Mouse (Mus musculus): ENCODE results near the gene Tnr. TPM values are rescaled to one million over a fixed set of nuclear protein-coding genes. Genes with fewer than 3 reads are reported as not detected.

The Tnr gene
- total and polyA plus RNA-seq, 3 experiments = not detected

DNA sequence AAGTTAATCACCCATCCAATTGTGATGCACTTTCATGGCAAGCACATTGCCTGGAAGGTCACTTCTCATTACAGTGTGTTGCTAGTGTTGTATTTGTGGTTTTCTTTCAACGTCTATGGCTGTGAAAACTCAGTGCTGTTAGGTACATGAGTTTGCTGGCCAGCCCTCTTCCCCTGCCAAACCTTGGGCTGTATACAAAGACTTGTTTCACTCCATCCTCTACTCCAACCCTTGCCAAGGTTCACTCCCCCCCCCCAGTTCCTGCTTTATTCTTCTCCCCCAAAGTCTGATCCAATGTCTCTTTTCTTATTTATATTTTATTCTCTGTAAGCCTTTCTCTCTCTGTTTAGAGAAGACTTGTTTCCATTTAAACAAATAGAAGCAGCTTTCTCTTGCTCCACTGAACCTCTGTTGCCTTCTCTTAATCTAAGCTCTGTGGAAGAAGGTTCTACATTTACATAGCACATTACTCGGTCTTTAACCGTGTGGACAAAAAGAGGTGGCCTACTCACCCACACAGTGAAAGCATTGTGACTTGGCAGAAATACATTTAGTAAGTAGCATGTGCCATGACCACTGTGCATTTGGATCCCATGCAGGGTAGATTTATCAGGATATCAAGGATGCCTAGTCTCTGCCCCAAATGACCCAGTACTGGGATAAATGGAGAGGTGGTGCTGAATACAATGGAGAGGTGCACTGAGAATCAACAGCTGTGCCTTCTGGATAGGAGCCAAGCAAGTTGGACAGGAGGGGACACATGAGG lies 217.9 kb downstream of the Tnr start:
- DNase-seq (ENCODE audit: extremely low read depth) = no peak
- Histone ChIP-seq H3K27me3 (replicated peaks) (peaks cover 47% of the 10 kb centered on the region), H3K9ac (ENCODE audit: insufficient read depth, low read depth) (no peak overlapping the region), H3K9me3 (replicated peaks; ENCODE audit: low read length) (no peaks in the 10 kb centered on the region), H3K27ac (ENCODE audit: insufficient read depth, low read depth) (no peak overlapping the region), H3K4me3 (replicated peaks in 1 of 3; ENCODE audit: low read depth in 2 of 3, low read length in 2 of 3, poor library complexity in 1 of 3) (no peak overlapping the region), H3K4me1 (ENCODE audit: control insufficient read depth in 1 of 2, insufficient read depth in 2 of 2) (no peaks in the 10 kb centered on the region), H3K4me2 (ENCODE audit: insufficient read depth, low read depth, poor library complexity, severe bottlenecking) (no peak overlapping the region), H3K79me2 (replicated peaks; ENCODE audit: control insufficient read depth, extremely low read depth, insufficient read depth, poor library complexity, severe bottlenecking) (no peaks in the 10 kb centered on the region), H3K36me3 (replicated peaks in 1 of 2; ENCODE audit: control insufficient read depth in 1 of 2, insufficient read depth in 1 of 2, low read length in 1 of 2) (no peaks in the 10 kb centered on the region)
- TF ChIP-seq GABPA (IDR thresholded peaks at IDR 0.05; ENCODE audit: insufficient replicate concordance, low read depth, low read length) (no peak), TBP (conservative IDR thresholded peaks at IDR 0.05; ENCODE audit: low read depth, low read length) (no peak), E2F4 (IDR thresholded peaks at IDR 0.05; ENCODE audit: insufficient replicate concordance, low read depth, low read length) (no peak), CHD1 (IDR thresholded peaks at IDR 0.05; ENCODE audit: low read depth, low read length) (no peak), TCF12 (IDR thresholded peaks at IDR 0.05; ENCODE audit: low read depth, low read length) (no peak), KAT2A (IDR thresholded peaks at IDR 0.05; ENCODE audit: insufficient replicate concordance, low read length) (no peak), CTCF (conservative IDR thresholded peaks at IDR 0.05 in 1 of 2, IDR thresholded peaks at IDR 0.05 in 1 of 2; ENCODE audit: low read depth in 2 of 2, low read length in 2 of 2) (no peak), PAX5 (IDR thresholded peaks at IDR 0.05; ENCODE audit: low read length) (no peak), MXI1 (IDR thresholded peaks at IDR 0.05; ENCODE audit: low read depth, low read length) (no peak), ZMIZ1 (IDR thresholded peaks at IDR 0.05; ENCODE audit: low read depth, low read length) (no peak), NRF1 (IDR thresholded peaks at IDR 0.05; ENCODE audit: low read depth, low read length) (no peak), JUND (conservative IDR thresholded peaks at IDR 0.05; ENCODE audit: low read depth, low read length) (no peak), IRF4 (IDR thresholded peaks at IDR 0.05; ENCODE audit: low read depth, low read length) (no peak), SIN3A (IDR thresholded peaks at IDR 0.05; ENCODE audit: low read length) (no peak), JUN (IDR thresholded peaks at IDR 0.05; ENCODE audit: insufficient read depth, low read depth, low read length) (no peak), BHLHE40 (IDR thresholded peaks at IDR 0.05; ENCODE audit: low read depth, low read length) (no peak), MAFK (IDR thresholded peaks at IDR 0.05; ENCODE audit: insufficient replicate concordance, low read length) (no peak), MEF2A (IDR thresholded peaks at IDR 0.05; ENCODE audit: borderline replicate concordance, low read depth, low read length) (no peak), ZKSCAN1 (IDR thresholded peaks at IDR 0.05; ENCODE audit: borderline replicate concordance, low read depth, low read length) (no peak)
- dilution Hi-C loops (cut with MboI; ENCODE audit: extremely low pct_ligation_motif_present, extremely low pct_unique_long_range_greater_than_20kb, low sequenced_read_pairs) = no loop called here
- in situ Hi-C loops (cut with MboI; ENCODE audit: low pct_ligation_motif_present, low pct_unique_long_range_greater_than_20kb, low sequenced_read_pairs) = no loop called here

DNA sequence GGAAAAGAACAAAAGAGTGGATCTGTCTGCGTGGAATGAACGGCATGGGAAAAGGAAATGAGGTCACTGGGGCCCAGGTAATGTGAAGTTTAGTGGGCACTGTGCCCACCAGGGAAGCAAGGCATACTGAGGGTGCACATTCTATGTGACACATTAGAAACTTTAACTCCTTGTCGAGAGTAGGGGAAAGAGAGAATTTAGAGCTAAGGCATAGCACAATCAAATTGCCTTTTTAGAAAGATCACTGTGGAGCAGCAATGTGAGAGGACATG lies 218.4 kb downstream of the Tnr start:
- Histone ChIP-seq H3K36me3 (replicated peaks in 1 of 2; ENCODE audit: control insufficient read depth in 1 of 2, insufficient read depth in 1 of 2, low read length in 1 of 2) (no peaks in the 10 kb centered on the region), H3K4me3 (replicated peaks in 1 of 3; ENCODE audit: low read depth in 2 of 3, low read length in 2 of 3, poor library complexity in 1 of 3) (no peak overlapping the region), H3K4me1 (ENCODE audit: control insufficient read depth in 1 of 2, insufficient read depth in 2 of 2) (no peaks in the 10 kb centered on the region), H3K9ac (ENCODE audit: insufficient read depth, low read depth) (no peak overlapping the region), H3K79me2 (replicated peaks; ENCODE audit: control insufficient read depth, extremely low read depth, insufficient read depth, poor library complexity, severe bottlenecking) (no peaks in the 10 kb centered on the region), H3K9me3 (replicated peaks; ENCODE audit: low read length) (no peaks in the 10 kb centered on the region), H3K27me3 (replicated peaks) (peaks cover 46% of the 10 kb centered on the region), H3K27ac (ENCODE audit: insufficient read depth, low read depth) (no peak overlapping the region), H3K4me2 (ENCODE audit: insufficient read depth, low read depth, poor library complexity, severe bottlenecking) (no peak overlapping the region)
- in situ Hi-C loops (cut with MboI; ENCODE audit: low pct_ligation_motif_present, low pct_unique_long_range_greater_than_20kb, low sequenced_read_pairs) = no loop called here
- TF ChIP-seq NELFE (IDR thresholded peaks at IDR 0.05; ENCODE audit: low read depth, low read length) (no peak), RAD21 (IDR thresholded peaks at IDR 0.05; ENCODE audit: low read depth, low read length) (no peak), POLR2AphosphoS2 (IDR thresholded peaks at IDR 0.05; ENCODE audit: low read depth, low read length) (no peak), ZMIZ1 (IDR thresholded peaks at IDR 0.05; ENCODE audit: low read depth, low read length) (no peak), USF2 (conservative IDR thresholded peaks at IDR 0.05; ENCODE audit: low read depth, low read length) (no peak)
- dilution Hi-C loops (cut with MboI; ENCODE audit: extremely low pct_ligation_motif_present, extremely low pct_unique_long_range_greater_than_20kb, low sequenced_read_pairs) = no loop called here
- DNase-seq (ENCODE audit: extremely low read depth) = no peak

Measured in CH12.LX (cell line).